8 mouse cellular contexts compared by ENCODE assay signal in the genomic region with DNA sequence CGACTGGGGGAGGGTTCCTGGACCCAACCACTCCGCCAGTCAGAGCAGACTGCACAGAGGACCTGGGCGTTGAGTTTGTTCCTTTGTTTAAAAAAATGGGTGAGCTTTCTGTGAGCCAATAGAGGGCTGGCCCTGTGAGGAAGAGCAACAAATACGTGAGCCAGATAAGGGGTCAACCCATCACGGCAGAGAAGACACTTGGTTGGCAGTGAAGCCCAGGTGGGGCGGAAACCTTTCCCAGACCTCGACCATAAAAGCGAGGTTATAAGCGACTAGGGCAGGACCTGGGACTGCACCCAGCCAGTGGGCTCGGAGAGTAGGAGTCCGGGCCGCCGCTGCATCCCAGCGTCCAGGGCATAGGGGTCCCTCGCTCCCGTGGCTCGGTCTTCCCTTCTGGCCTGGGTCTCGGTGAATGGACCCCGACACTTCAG. TPM values are rescaled to one million over a fixed set of nuclear protein-coding genes. Genes with fewer than 3 reads are reported as not detected.
DNase-seq lines count a peak whose midpoint lies in the region; ATAC-seq and TF ChIP-seq lines count a peak whose summit lies in the region.

No protein-coding gene starts in this region.

- peak overlapping the region; percentile 84 for H3K27ac ChIP-seq in bone marrow, adult 2 months (ENCODE audit: control insufficient read depth, insufficient read depth, low read depth, low read length, poor library complexity)
- H3K27ac ChIP-seq in embryonic facial prominence, embryonic 13.5 days: peak overlapping the region; percentile 99
- H3K27ac ChIP-seq in heart, postnatal 0 days (ENCODE audit: low read depth): peak overlapping the region; percentile 92
- H3K27ac ChIP-seq in macrophage: peak overlapping the region; percentile 17; the same call in 1 of the 2 replicates

- peak; percentile 64 for ATAC-seq in embryonic facial prominence, embryonic 13.5 days (ENCODE audit: insufficient number of reproducible peaks, insufficient read depth, low FRiP score, low TSS enrichment, low read depth)
- peak; percentile 40 for ATAC-seq in heart, postnatal 0 days (ENCODE audit: insufficient read depth, low read depth)

- DNase-seq in ES-CJ7 (ENCODE audit: low read depth, low spot score): peak; percentile 98
- DNase-seq in heart, postnatal 0 days (ENCODE audit: low spot score): peak; percentile 80
- DNase-seq in left cerebral cortex, adult 11 months (ENCODE audit: low spot score): peak; percentile 31
- peak; percentile 57 for DNase-seq in retina, postnatal 7 days (ENCODE audit: low read depth, low spot score)
- peak; percentile 54 for DNase-seq in urinary bladder, postnatal 25 days (ENCODE audit: low spot score)

- H3K9me3 ChIP-seq in embryonic facial prominence, embryonic 13.5 days: no peaks in the 10 kb centered on the region
- H3K9me3 ChIP-seq in heart, postnatal 0 days (replicated peaks; ENCODE audit: control insufficient read depth, low read length): no peaks in the 10 kb centered on the region

- H3K36me3 ChIP-seq in embryonic facial prominence, embryonic 13.5 days: peaks cover 19% of the 10 kb centered on the region
- H3K36me3 ChIP-seq in heart, postnatal 0 days (replicated peaks; ENCODE audit: control insufficient read depth, insufficient read depth, low read length): peaks cover 17% of the 10 kb centered on the region; the same call in 1 of the 2 replicates
- H3K36me3 ChIP-seq in macrophage (ENCODE audit: inconsistent target): 0 out of 2 replicates have a peak, but pooled peaks cover 5% of the 10 kb centered on the region

- WGBS in bone marrow, adult 2 months: under 1% methylated on average over 19 of the region's 19 CpGs
- WGBS in embryonic facial prominence, embryonic 13.5 days: under 1% methylated on average over 19 of the region's 19 CpGs
- under 1% methylated on average over 19 of the region's 19 CpGs for WGBS in heart, postnatal 0 days
- WGBS in macrophage (ENCODE audit: missing documents): 2% methylated on average over 19 of the region's 19 CpGs

- no peak for TF ChIP-seq CTCF in bone marrow, adult 2 months (IDR thresholded peaks at IDR 0.05; ENCODE audit: control insufficient read depth, insufficient read depth, low read length)
- TF ChIP-seq CTCF in heart, postnatal 0 days (IDR thresholded peaks at IDR 0.05; ENCODE audit: low read depth): no peak

- no peaks in the 10 kb centered on the region for H3K79me2 ChIP-seq in macrophage (ENCODE audit: inconsistent target)

- H3K4me1 ChIP-seq in bone marrow, adult 2 months (ENCODE audit: control insufficient read depth, insufficient read depth, low read length): no peaks in the 10 kb centered on the region; the same call in 1 of the 2 replicates
- H3K4me1 ChIP-seq in embryonic facial prominence, embryonic 13.5 days: peaks cover 22% of the 10 kb centered on the region
- peaks cover 16% of the 10 kb centered on the region; the same call in 1 of the 2 replicates for H3K4me1 ChIP-seq in heart, postnatal 0 days (ENCODE audit: control insufficient read depth, insufficient read depth)

- H3K4me2 ChIP-seq in embryonic facial prominence, embryonic 13.5 days: peak overlapping the region; percentile 77
- H3K4me2 ChIP-seq in heart, postnatal 0 days (ENCODE audit: low read depth, low read length): peak overlapping the region; percentile 97

- peak overlapping the region; percentile 88 for H3K9ac ChIP-seq in embryonic facial prominence, embryonic 13.5 days
- H3K9ac ChIP-seq in heart, postnatal 0 days (replicated peaks; ENCODE audit: low read depth, low read length): peak overlapping the region; percentile 65

- no peaks in the 10 kb centered on the region for H3K27me3 ChIP-seq in embryonic facial prominence, embryonic 13.5 days
- no peaks in the 10 kb centered on the region for H3K27me3 ChIP-seq in heart, postnatal 0 days (ENCODE audit: control insufficient read depth, insufficient read depth, low read length)

- peak overlapping the region; percentile 89 for H3K4me3 ChIP-seq in bone marrow, adult 2 months (replicated peaks; ENCODE audit: control insufficient read depth, low read depth, low read length)
- peak overlapping the region; percentile 78 for H3K4me3 ChIP-seq in embryonic facial prominence, embryonic 13.5 days
- H3K4me3 ChIP-seq in heart, postnatal 0 days (ENCODE audit: low read depth, low read length): peak overlapping the region; percentile 76
- H3K4me3 ChIP-seq in macrophage (ENCODE audit: inconsistent target): peak overlapping the region; percentile 69

- TF ChIP-seq POLR2A in bone marrow, adult 2 months (IDR thresholded peaks at IDR 0.05; ENCODE audit: borderline replicate concordance, control insufficient read depth, low read depth, low read length): peak; percentile 55; the same call in 1 of the 2 replicates

- TF ChIP-seq EP300 in heart, postnatal 0 days (IDR thresholded peaks at IDR 0.05; ENCODE audit: low read depth): peak; percentile 51; the same call in 1 of the 2 replicates

RNA-seq across cellular contexts. Expression of a gene that starts 1.1 kb away (rescaled TPM):
- polyA plus RNA-seq in bone marrow, adult 2 months (2011; ENCODE audit: insufficient read depth, insufficient read length, low replicate concordance, missing spikeins): 5.4 and 6.2 TPM in 2 replicates
- 28.6 and 32.8 TPM in 2 replicates for polyA plus RNA-seq in embryonic facial prominence, embryonic 13.5 days (2015; fragmentation: Nextera tagmentation; extraction: Ambion mirVana)
- total RNA-seq in heart, postnatal 0 days (2014; rRNA removed; ENCODE audit: low replicate concordance): 18.1 and 28.2 TPM in 2 replicates
- 4.2 and 4.9 TPM in 2 replicates for polyA plus RNA-seq in heart, postnatal 0 days (2015; fragmentation: Nextera tagmentation; extraction: Ambion mirVana)
- 10 to 100 TPM in 7 of 26 experiments, 1 to 10 TPM in 19; 1.2 to 15.8 (median 7.4) TPM for total RNA-seq in macrophage (2018; cell fraction: chromatin; rRNA removed)
- 1 to 10 TPM; 1.4 to 4.4 (median 2.7) TPM for total RNA-seq in macrophage (2018; cell fraction: cytosol; rRNA removed)
- 10 to 100 TPM in 4 of 26 experiments, 1 to 10 TPM in 22; 1.4 to 17.3 (median 5.3) TPM for total RNA-seq in macrophage (2018; cell fraction: nucleus; rRNA removed)
- 2.1 to 3.5 TPM (median 2.3 TPM) in 3 replicates for polyA plus RNA-seq in macrophage (2018)

RNA-seq across cellular contexts. Expression of a gene that starts 19.5 kb away (rescaled TPM):
- polyA plus RNA-seq in bone marrow, adult 2 months (2011; ENCODE audit: insufficient read depth, insufficient read length, low replicate concordance, missing spikeins): 15.3 and 29.1 TPM in 2 replicates
- 71.1 and 82.2 TPM in 2 replicates for polyA plus RNA-seq in embryonic facial prominence, embryonic 13.5 days (2015; fragmentation: Nextera tagmentation; extraction: Ambion mirVana)
- 58.8 and 70.6 TPM in 2 replicates for total RNA-seq in heart, postnatal 0 days (2014; rRNA removed; ENCODE audit: low replicate concordance)
- polyA plus RNA-seq in heart, postnatal 0 days (2015; fragmentation: Nextera tagmentation; extraction: Ambion mirVana): 48.0 and 49.6 TPM in 2 replicates
- total RNA-seq in macrophage (2018; cell fraction: chromatin; rRNA removed): 10 to 100 TPM; 15.4 to 72.1 (median 36.5) TPM
- 10 to 100 TPM; 29.1 to 52.4 (median 41.2) TPM for total RNA-seq in macrophage (2018; cell fraction: cytosol; rRNA removed)
- total RNA-seq in macrophage (2018; cell fraction: nucleus; rRNA removed): 10 to 100 TPM; 20.4 to 61.0 (median 29.8) TPM
- polyA plus RNA-seq in macrophage (2018): 39.8 to 53.8 TPM (median 45.4 TPM) in 3 replicates

RNA-seq across cellular contexts. Expression of a gene that starts 20.2 kb away (rescaled TPM):
- 147 and 148 TPM in 2 replicates for polyA plus RNA-seq in bone marrow, adult 2 months (2011; ENCODE audit: insufficient read depth, insufficient read length, low replicate concordance, missing spikeins)
- 415 and 422 TPM in 2 replicates for polyA plus RNA-seq in embryonic facial prominence, embryonic 13.5 days (2015; fragmentation: Nextera tagmentation; extraction: Ambion mirVana)
- 201 and 280 TPM in 2 replicates for total RNA-seq in heart, postnatal 0 days (2014; rRNA removed; ENCODE audit: low replicate concordance)
- polyA plus RNA-seq in heart, postnatal 0 days (2015; fragmentation: Nextera tagmentation; extraction: Ambion mirVana): 334 and 356 TPM in 2 replicates
- 10 to 100 TPM; 10.8 to 69.3 (median 29.8) TPM for total RNA-seq in macrophage (2018; cell fraction: chromatin; rRNA removed)
- 100 to 1,000 TPM; 102 to 241 (median 145) TPM for total RNA-seq in macrophage (2018; cell fraction: cytosol; rRNA removed)
- 10 to 100 TPM; 16.1 to 73.4 (median 43.0) TPM for total RNA-seq in macrophage (2018; cell fraction: nucleus; rRNA removed)
- polyA plus RNA-seq in macrophage (2018): 186 to 192 TPM (median 190 TPM) in 3 replicates

RNA-seq across cellular contexts. Expression of a gene that starts 25.9 kb away (rescaled TPM):
- polyA plus RNA-seq in bone marrow, adult 2 months (2011; ENCODE audit: insufficient read depth, insufficient read length, low replicate concordance, missing spikeins): 9.3 and 17.6 TPM in 2 replicates
- polyA plus RNA-seq in embryonic facial prominence, embryonic 13.5 days (2015; fragmentation: Nextera tagmentation; extraction: Ambion mirVana): 199 and 251 TPM in 2 replicates
- total RNA-seq in heart, postnatal 0 days (2014; rRNA removed; ENCODE audit: low replicate concordance): 63.5 and 64.5 TPM in 2 replicates
- 68.3 and 70.4 TPM in 2 replicates for polyA plus RNA-seq in heart, postnatal 0 days (2015; fragmentation: Nextera tagmentation; extraction: Ambion mirVana)
- total RNA-seq in macrophage (2018; cell fraction: chromatin; rRNA removed): 10 to 100 TPM in 19 of 26 experiments, 1 to 10 TPM in 7; 3.6 to 47.2 (median 18.3) TPM
- total RNA-seq in macrophage (2018; cell fraction: cytosol; rRNA removed): 10 to 100 TPM; 19.9 to 51.8 (median 36.2) TPM
- 10 to 100 TPM; 15.7 to 89.8 (median 51.7) TPM for total RNA-seq in macrophage (2018; cell fraction: nucleus; rRNA removed)
- polyA plus RNA-seq in macrophage (2018): 21.8 to 51.0 TPM (median 46.5 TPM) in 3 replicates

RNA-seq across cellular contexts. Expression of a gene that starts 33.9 kb away (rescaled TPM):
- 42.6 and 45.4 TPM in 2 replicates for polyA plus RNA-seq in bone marrow, adult 2 months (2011; ENCODE audit: insufficient read depth, insufficient read length, low replicate concordance, missing spikeins)
- 17.4 and 17.8 TPM in 2 replicates for polyA plus RNA-seq in embryonic facial prominence, embryonic 13.5 days (2015; fragmentation: Nextera tagmentation; extraction: Ambion mirVana)
- 11.8 and 15.0 TPM in 2 replicates for total RNA-seq in heart, postnatal 0 days (2014; rRNA removed; ENCODE audit: low replicate concordance)
- 16.2 and 18.5 TPM in 2 replicates for polyA plus RNA-seq in heart, postnatal 0 days (2015; fragmentation: Nextera tagmentation; extraction: Ambion mirVana)
- total RNA-seq in macrophage (2018; cell fraction: chromatin; rRNA removed): 1 to 10 TPM in 21 of 26 experiments, under 1 TPM in 2, not detected in 3; 0.89 to 9.8 (median 5.7) TPM
- total RNA-seq in macrophage (2018; cell fraction: cytosol; rRNA removed): 10 to 100 TPM in 17 of 26 experiments, 1 to 10 TPM in 9; 7.6 to 24.7 (median 13.3) TPM
- total RNA-seq in macrophage (2018; cell fraction: nucleus; rRNA removed): 10 to 100 TPM in 6 of 26 experiments, 1 to 10 TPM in 20; 1.3 to 14.1 (median 6.9) TPM
- 10.2 to 18.1 TPM (median 14.4 TPM) in 3 replicates for polyA plus RNA-seq in macrophage (2018)

Comparison
In these comparisons a context has a peak if more than half of its experiments do, and no peak if none do; other contexts are left out.
1. Peak in every context shown above with its lines: DNase-seq, ATAC-seq, H3K4me3 ChIP-seq and H3K27ac ChIP-seq.
2. DNase-seq: peak in every context shown above with its lines; median percentile 98 in ES-CJ7; 80 in heart, postnatal 0 days; 57 in retina, postnatal 7 days; 54 in urinary bladder, postnatal 25 days; 31 in left cerebral cortex, adult 11 months.
3. H3K27ac ChIP-seq: peak in every context shown above with its lines; median percentile 99 in embryonic facial prominence, embryonic 13.5 days; 92 in heart, postnatal 0 days; 84 in bone marrow, adult 2 months; 17 in macrophage.